Mouse (Mus musculus) neural tube, embryonic 12.5 days (tissue): ENCODE data around the gene Cdk19. TPM values are rescaled to one million over a fixed set of nuclear protein-coding genes. Genes with fewer than 3 reads are reported as not detected.
"Not testable (repeated sequence)": the region's sequence is repeated elsewhere in the genome, so short reads cannot be mapped to it uniquely, and the experiment has no call there.

Experiments
- ATAC-seq: fragments of 200-750 bp; cut with Nextera tagmentation; 2 replicates; pipeline ENCODE4 v1.8.0; 2017; ENCODE audit warnings: low read depth, mild to moderate bottlenecking, moderate TSS enrichment, moderate library complexity; ENCODE audit not compliant: low FRiP score
- H3K27ac ChIP-seq: fragments of 300-500 bp; sonication (generic); 2 replicates; pipeline ENCODE4 v1.5.1; 2016
- H3K27me3 ChIP-seq: fragments of 300-500 bp; sonication (generic); replicated peaks from 2 replicates; pipeline ENCODE4 v1.6.1; 2016; ENCODE audit warnings: mild to moderate bottlenecking
- H3K36me3 ChIP-seq: fragments of 300-500 bp; sonication (generic); 2 replicates; pipeline ENCODE4 v1.6.1; 2016; ENCODE audit warnings: mild to moderate bottlenecking
- H3K4me1 ChIP-seq: fragments of 300-500 bp; sonication (generic); 2 replicates; pipeline ENCODE4 v1.6.1; 2016
- H3K4me2 ChIP-seq: fragments of 300-500 bp; sonication (generic); replicated peaks from 2 replicates; pipeline ENCODE4 v1.6.1; 2016; ENCODE audit warnings: mild to moderate bottlenecking
- H3K4me3 ChIP-seq: fragments of 300-500 bp; sonication (generic); 2 replicates; pipeline ENCODE4 v1.5.1; 2016
- H3K9ac ChIP-seq: fragments of 300-500 bp; sonication (generic); 2 replicates; pipeline ENCODE4 v1.6.1; 2016; ENCODE audit warnings: mild to moderate bottlenecking
- H3K9me3 ChIP-seq: fragments of 300-500 bp; sonication (generic); 2 replicates; pipeline ENCODE4 v1.6.1; 2016; ENCODE audit warnings: mild to moderate bottlenecking
- WGBS: fragments of 180-500 bp; shearing (Covaris S2); methylation state at CpG from one replicate; pipeline ENCODE4 v1.1.7; 2016; 5-methylcytosine and 5-hydroxymethylcytosine counted together
- polyA plus RNA-seq: library from polyadenylated mRNA; unstranded; fragments of >200 nt; fragmentation: Nextera tagmentation; extraction: Ambion mirVana; gene quantifications from 2 replicates; pipeline ENCODE4 v1.2.1, GENCODE M21; 2016

The Cdk19 gene
- polyA plus RNA-seq, 1 experiment from 2014 or later: 12.9 TPM

GRCm38 (mm10) chr10:40416944-40417343 is 77.6 kb downstream of the Cdk19 start:
- H3K27ac ChIP-seq: no peak overlapping the region
- WGBS: 85% methylated on average over 7 of the region's 7 CpGs
- ATAC-seq: no peak

GRCm38 (mm10) chr10:40419841-40420240 is 80.5 kb downstream of the Cdk19 start:
- ATAC-seq: no peak
- WGBS: 74% methylated on average over 4 of the region's 4 CpGs
- H3K4me3 ChIP-seq: no peak overlapping the region

More at GRCm38 (mm10) chr10:40416944-40417343, 77.6 kb downstream of the Cdk19 start:
- H3K4me3 ChIP-seq: no peak overlapping the region
- no peaks in the 10 kb centered on the region for H3K9me3 ChIP-seq
- no peak overlapping the region for H3K4me2 ChIP-seq
- no peaks in the 10 kb centered on the region for H3K27me3 ChIP-seq
- no peaks in the 10 kb centered on the region; the same call in 1 of the 2 replicates for H3K36me3 ChIP-seq
- no peaks in the 10 kb centered on the region for H3K4me1 ChIP-seq
- H3K9ac ChIP-seq: no peak overlapping the region

GRCm38 (mm10) chr10:40420703-40421102 is 81.3 kb downstream of the Cdk19 start:
- H3K4me3 ChIP-seq: no peak overlapping the region
- no peaks in the 10 kb centered on the region for H3K36me3 ChIP-seq
- H3K4me2 ChIP-seq: no peak overlapping the region
- H3K27me3 ChIP-seq: no peaks in the 10 kb centered on the region
- 91% methylated on average over 2 of the region's 2 CpGs for WGBS
- H3K27ac ChIP-seq: no peak overlapping the region
- no peaks in the 10 kb centered on the region for H3K9me3 ChIP-seq
- ATAC-seq: no peak
- peaks cover 6% of the 10 kb centered on the region for H3K4me1 ChIP-seq
- H3K9ac ChIP-seq: no peak overlapping the region

More at GRCm38 (mm10) chr10:40419841-40420240, 80.5 kb downstream of the Cdk19 start:
- Histone ChIP-seq H3K9ac (no peak overlapping the region), H3K4me1 (no peaks in the 10 kb centered on the region), H3K27me3 (no peaks in the 10 kb centered on the region), H3K27ac (no peak overlapping the region), H3K36me3 (no peaks in the 10 kb centered on the region), H3K4me2 (no peak overlapping the region), H3K9me3 (no peaks in the 10 kb centered on the region)

- no peak overlapping the region for H3K4me2 ChIP-seq
- no peaks in the 10 kb centered on the region for H3K9me3 ChIP-seq
- no peaks in the 10 kb centered on the region for H3K27me3 ChIP-seq
- 86% methylated on average over 2 of the region's 2 CpGs for WGBS
- no peak overlapping the region for H3K27ac ChIP-seq
- no peak overlapping the region for H3K9ac ChIP-seq
- no peak for ATAC-seq
- H3K36me3 ChIP-seq: no peaks in the 10 kb centered on the region
- H3K4me3 ChIP-seq: no peak overlapping the region
- H3K4me1 ChIP-seq: peaks cover 7% of the 10 kb centered on the region
Observed at GRCm38 (mm10) chr10:40421724-40422123, 82.4 kb downstream of the Cdk19 start.

- ATAC-seq: no peak
- H3K36me3 ChIP-seq: no peaks in the 10 kb centered on the region
- H3K9me3 ChIP-seq: no peaks in the 10 kb centered on the region
- H3K4me2 ChIP-seq: no peak overlapping the region
- H3K4me3 ChIP-seq: no peak overlapping the region
- no peak overlapping the region for H3K27ac ChIP-seq
- H3K27me3 ChIP-seq: no peaks in the 10 kb centered on the region
- no peak overlapping the region for H3K9ac ChIP-seq
- H3K4me1 ChIP-seq: peaks cover 7% of the 10 kb centered on the region
- 34% methylated on average over 4 of the region's 4 CpGs for WGBS
Observed at GRCm38 (mm10) chr10:40422696-40423095, 83.3 kb downstream of the Cdk19 start.

GRCm38 (mm10) chr10:40424428-40424827 is 85.1 kb downstream of the Cdk19 start:
- not testable (repeated sequence) for H3K4me3 ChIP-seq, H3K9me3 ChIP-seq, ATAC-seq, H3K27me3 ChIP-seq, H3K4me2 ChIP-seq, H3K36me3 ChIP-seq, H3K4me1 ChIP-seq, H3K27ac ChIP-seq, H3K9ac ChIP-seq
- WGBS: 95% methylated on average over 4 of the region's 4 CpGs

- Histone ChIP-seq H3K27ac (no peak overlapping the region), H3K9me3 (no peaks in the 10 kb centered on the region), H3K4me2 (peak overlapping the region; percentile 41), H3K36me3 (no peaks in the 10 kb centered on the region), H3K4me1 (peaks cover 7% of the 10 kb centered on the region), H3K9ac (no peak overlapping the region), H3K4me3 (no peak overlapping the region), H3K27me3 (no peaks in the 10 kb centered on the region)
- WGBS: 45% methylated on average over 18 of the region's 18 CpGs
- ATAC-seq: no peak
Observed at GRCm38 (mm10) chr10:40425243-40426095, 86.1 kb downstream of the Cdk19 start.

GRCm38 (mm10) chr10:40426096-40426450 is 86.7 kb downstream of the Cdk19 start:
- 59% methylated on average over 6 of the region's 6 CpGs for WGBS
- 0 out of 2 replicates have a peak overlapping the region, but pooled peaks have one; percentile 41 for H3K4me2 ChIP-seq
- H3K4me1 ChIP-seq: peaks cover 7% of the 10 kb centered on the region
- no peak overlapping the region for H3K4me3 ChIP-seq
- ATAC-seq: no peak
- no peaks in the 10 kb centered on the region for H3K36me3 ChIP-seq
- no peak overlapping the region for H3K9ac ChIP-seq
- H3K9me3 ChIP-seq: no peaks in the 10 kb centered on the region
- H3K27me3 ChIP-seq: no peaks in the 10 kb centered on the region
- H3K27ac ChIP-seq: no peak overlapping the region

- no peak overlapping the region for H3K9ac ChIP-seq
- no peak overlapping the region for H3K4me3 ChIP-seq
- no peaks in the 10 kb centered on the region for H3K36me3 ChIP-seq
- H3K4me1 ChIP-seq: peaks cover 7% of the 10 kb centered on the region
- no peaks in the 10 kb centered on the region for H3K9me3 ChIP-seq
- H3K27ac ChIP-seq: no peak overlapping the region
- WGBS: 91% methylated on average over 6 of the region's 6 CpGs
- H3K4me2 ChIP-seq: no peak overlapping the region
- ATAC-seq: no peak
- H3K27me3 ChIP-seq: no peaks in the 10 kb centered on the region
Observed at GRCm38 (mm10) chr10:40428633-40429032, 89.3 kb downstream of the Cdk19 start.

GRCm38 (mm10) chr10:40429081-40429480 is 89.7 kb downstream of the Cdk19 start:
- H3K9ac ChIP-seq: no peak overlapping the region
- no peaks in the 10 kb centered on the region for H3K36me3 ChIP-seq
- H3K27ac ChIP-seq: no peak overlapping the region
- peaks cover 7% of the 10 kb centered on the region for H3K4me1 ChIP-seq
- no peak overlapping the region for H3K4me3 ChIP-seq
- no peaks in the 10 kb centered on the region for H3K27me3 ChIP-seq
- WGBS: 93% methylated on average over 2 of the region's 2 CpGs
- ATAC-seq: no peak
- no peak overlapping the region for H3K4me2 ChIP-seq
- no peaks in the 10 kb centered on the region for H3K9me3 ChIP-seq

GRCm38 (mm10) chr10:40430209-40430608 is 90.8 kb downstream of the Cdk19 start:
- no peak overlapping the region for H3K4me3 ChIP-seq
- H3K27ac ChIP-seq: no peak overlapping the region
- H3K4me1 ChIP-seq: peaks cover 6% of the 10 kb centered on the region
- H3K4me2 ChIP-seq: no peak overlapping the region
- no peak overlapping the region for H3K9ac ChIP-seq
- H3K27me3 ChIP-seq: no peaks in the 10 kb centered on the region
- no peak for ATAC-seq
- no peaks in the 10 kb centered on the region for H3K36me3 ChIP-seq
- H3K9me3 ChIP-seq: no peaks in the 10 kb centered on the region
- WGBS: 97% methylated on average over 4 of the region's 4 CpGs

GRCm38 (mm10) chr10:40431957-40432356 is 92.6 kb downstream of the Cdk19 start:
- H3K27ac ChIP-seq: no peak overlapping the region
- 88% methylated on average over 3 of the region's 3 CpGs for WGBS
- H3K4me2 ChIP-seq: no peak overlapping the region
- no peaks in the 10 kb centered on the region for H3K9me3 ChIP-seq
- no peaks in the 10 kb centered on the region for H3K27me3 ChIP-seq
- no peaks in the 10 kb centered on the region for H3K36me3 ChIP-seq
- no peak overlapping the region for H3K9ac ChIP-seq
- ATAC-seq: no peak
- no peak overlapping the region for H3K4me3 ChIP-seq
- no peaks in the 10 kb centered on the region for H3K4me1 ChIP-seq

GRCm38 (mm10) chr10:40432375-40432774 is 93.0 kb downstream of the Cdk19 start:
- Histone ChIP-seq H3K27ac (no peak overlapping the region), H3K27me3 (no peaks in the 10 kb centered on the region), H3K4me2 (no peak overlapping the region), H3K36me3 (no peaks in the 10 kb centered on the region), H3K9ac (no peak overlapping the region), H3K4me3 (no peak overlapping the region), H3K9me3 (no peaks in the 10 kb centered on the region), H3K4me1 (no peaks in the 10 kb centered on the region)
- no peak for ATAC-seq
- 94% methylated on average over 9 of the region's 9 CpGs for WGBS
